Mouse (Mus musculus) 3134 (cell line): ENCODE results near the gene Olfr53.
"Not testable (repeated sequence)": the region's sequence is repeated elsewhere in the genome, so short reads cannot be mapped to it uniquely, and the experiment has no call there.

Source experiments
- DNase-seq: peaks from one replicate; pipeline ENCODE4 v3.0.0-alpha.2; 2011; ENCODE audit warnings: low spot score; ENCODE audit not compliant: insufficient read length; ENCODE audit errors: extremely low read depth

Olfr53 gene

GRCm38 (mm10) chr7:140646152-140646551 is at the start of gene Olfr53:
Gene Olfr53, plus strand, starts transcription at chr7:140646452.
- no peak for DNase-seq

GRCm38 (mm10) chr7:140600969-140601368 is 45.3 kb upstream of the Olfr53 start, which contains the start of gene Olfr46:
Gene Olfr46, plus strand, starts transcription at chr7:140601269.
- DNase-seq: not testable (repeated sequence)

- DNase-seq: not testable (repeated sequence)
Measured at GRCm38 (mm10) chr7:140628670-140629069, 17.6 kb upstream of the Olfr53 start, which contains the start of gene Olfr61. Gene Olfr61, plus strand, starts transcription at chr7:140628970.

- no peak for DNase-seq
Measured at GRCm38 (mm10) chr7:140630559-140630958, 15.7 kb upstream of the Olfr53 start.

GRCm38 (mm10) chr7:140659630-140660029 is 13.4 kb downstream of the Olfr53 start, which contains the start of gene Olfr539:
Gene Olfr539, plus strand, starts transcription at chr7:140659930.
- no peak for DNase-seq

- DNase-seq: not testable (repeated sequence)
Measured at GRCm38 (mm10) chr7:140670693-140671092, 24.4 kb downstream of the Olfr53 start.

- no peak for DNase-seq
Measured at GRCm38 (mm10) chr7:140675863-140676262, 29.6 kb downstream of the Olfr53 start.

- not testable (repeated sequence) for DNase-seq
Measured at GRCm38 (mm10) chr7:140679591-140679990, 33.3 kb downstream of the Olfr53 start.

- no peak for DNase-seq
Measured at GRCm38 (mm10) chr7:140681651-140682050, 35.4 kb downstream of the Olfr53 start, which contains the start of gene Olfr45. Gene Olfr45, plus strand, starts transcription at chr7:140681951.

GRCm38 (mm10) chr7:140696967-140697366 is 50.7 kb downstream of the Olfr53 start, which contains the start of gene Olfr541:
Gene Olfr541, plus strand, starts transcription at chr7:140697267.
- no peak for DNase-seq
